Mouse (Mus musculus) adrenal gland, postnatal 36 days (tissue): Measurements from ENCODE around the gene Gse1. TPM values are rescaled to one million over a fixed set of nuclear protein-coding genes. Genes with fewer than 3 reads are reported as not detected.
A peak's percentile ranks its signal among the peaks of the same experiment; 100 is the strongest.

Experiments
- DNase-seq, 2 experiments: peaks; one replicate each; pipeline ENCODE4 v3.0.0; 2021; ENCODE audit warnings: mixed read lengths in 1 of 2
- total RNA-seq, 2 experiments: library from RNA; stranded (reverse); gene quantifications; 2 replicates each; pipeline ENCODE4 v1.2.3; 2021

Gse1 gene
- total RNA-seq, 2 experiments from 2014 or later = 25.9 to 30.2 TPM

GRCm38 (mm10) chr8:120572534-120572933, 344.3 kb downstream of the Gse1 start:
- no peak for DNase-seq

DNA sequence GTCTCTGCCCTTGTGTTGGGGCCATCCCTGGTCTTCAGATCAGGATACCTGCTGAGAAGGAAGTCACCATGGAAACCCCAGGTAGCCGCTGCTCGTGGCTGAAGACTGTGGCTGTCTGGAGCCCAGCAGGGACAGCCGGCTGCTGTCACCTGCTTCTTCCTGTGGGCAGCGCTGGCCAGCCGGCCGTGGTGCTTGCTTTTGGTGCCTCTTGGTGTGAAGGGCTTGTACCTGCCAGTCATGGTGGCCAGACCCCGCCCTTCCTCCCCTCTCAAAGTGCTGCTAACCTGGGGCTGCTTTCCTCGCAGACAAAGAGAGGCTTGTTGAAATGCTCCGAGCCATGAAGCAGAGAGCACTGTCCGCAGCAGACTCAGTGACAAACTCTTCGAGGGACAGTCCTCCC, 345.6 kb downstream of the Gse1 start:
- DNase-seq = no peak

DNA sequence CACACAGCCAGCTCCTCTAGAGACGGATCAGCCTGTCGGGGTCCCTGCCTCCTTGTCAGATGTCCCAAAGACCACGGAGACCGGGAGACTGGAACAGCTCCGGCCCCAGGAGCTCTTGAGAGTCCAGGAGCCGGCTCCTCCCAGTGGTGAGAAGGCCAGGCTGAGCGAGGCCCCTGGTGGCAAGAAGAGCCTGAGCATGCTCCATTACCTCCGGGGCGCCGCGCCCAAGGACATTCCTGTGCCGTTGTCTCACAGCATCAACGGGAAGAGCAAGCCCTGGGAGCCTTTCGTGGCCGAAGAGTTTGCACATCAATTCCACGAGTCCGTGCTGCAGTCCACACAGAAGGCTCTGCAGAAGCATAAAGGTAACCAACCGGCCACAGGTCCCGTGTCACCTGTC, 346.7 kb downstream of the Gse1 start:
- DNase-seq = peak; percentile 71 to 78

DNA sequence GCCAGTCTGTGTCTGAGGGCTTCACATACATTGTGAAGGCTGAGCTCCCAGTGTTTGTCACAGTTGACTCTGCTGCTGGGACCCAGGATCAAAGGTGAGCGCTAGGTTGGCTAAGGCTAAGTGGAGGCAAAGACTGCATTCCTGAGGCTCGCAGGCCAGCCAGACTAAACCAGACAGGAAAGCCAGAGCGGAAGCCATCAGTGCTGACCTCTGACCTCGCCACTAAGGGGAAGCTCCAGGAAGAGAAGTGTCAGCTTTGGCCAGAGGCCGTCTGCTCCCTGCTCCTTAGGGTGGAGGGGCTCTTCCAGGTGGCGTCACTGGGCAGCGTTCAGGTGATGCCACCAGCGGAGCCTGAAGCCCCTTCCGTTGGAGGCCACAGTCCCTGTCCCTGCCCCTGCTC, 347.5 kb downstream of the Gse1 start:
- peak; percentile 43 to 53 for DNase-seq

DNA sequence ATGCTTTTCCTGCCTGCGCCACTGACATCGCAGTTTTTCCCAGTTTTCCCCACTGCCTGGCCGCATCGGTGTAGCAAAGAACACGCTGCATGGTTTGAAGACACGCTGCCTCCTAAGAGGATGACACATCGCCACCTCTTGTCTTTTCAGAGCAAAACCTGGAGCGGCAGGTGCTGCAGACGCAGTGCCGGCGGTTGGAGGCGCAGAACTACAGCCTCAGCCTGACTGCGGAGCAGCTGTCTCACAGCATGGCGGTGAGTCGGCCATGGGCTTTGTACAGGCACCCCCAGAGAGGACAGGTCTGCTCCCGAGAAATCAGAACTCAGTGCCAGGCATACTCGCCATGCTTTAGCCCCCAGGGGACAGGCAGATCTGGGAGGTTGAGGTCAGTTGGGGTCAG, 349.6 kb downstream of the Gse1 start:
- DNase-seq = no peak

- no peak for DNase-seq
These were observed 352.2 kb downstream of the Gse1 start for GRCm38 (mm10) chr8:120580336-120581000.

DNA sequence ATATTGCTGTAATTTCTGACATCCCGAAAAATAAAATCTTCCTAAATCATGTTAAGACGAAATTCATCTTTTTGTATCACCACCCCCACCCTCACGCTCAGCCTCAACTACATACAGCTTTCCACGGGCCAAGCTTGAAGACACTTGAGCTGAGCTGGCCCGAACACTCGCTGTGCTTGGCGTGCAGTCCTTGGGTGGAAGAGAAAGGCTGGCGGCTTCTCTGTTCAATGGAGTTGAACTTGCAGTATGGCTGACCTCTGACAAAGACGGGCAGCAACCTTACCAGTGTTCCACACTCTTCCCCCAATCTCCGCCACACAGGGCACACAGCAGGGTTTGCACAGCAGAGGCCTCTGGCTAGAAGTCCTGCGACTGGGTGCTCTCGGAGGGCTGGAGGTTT, 353.1 kb downstream of the Gse1 start:
- DNase-seq = no peak

DNA sequence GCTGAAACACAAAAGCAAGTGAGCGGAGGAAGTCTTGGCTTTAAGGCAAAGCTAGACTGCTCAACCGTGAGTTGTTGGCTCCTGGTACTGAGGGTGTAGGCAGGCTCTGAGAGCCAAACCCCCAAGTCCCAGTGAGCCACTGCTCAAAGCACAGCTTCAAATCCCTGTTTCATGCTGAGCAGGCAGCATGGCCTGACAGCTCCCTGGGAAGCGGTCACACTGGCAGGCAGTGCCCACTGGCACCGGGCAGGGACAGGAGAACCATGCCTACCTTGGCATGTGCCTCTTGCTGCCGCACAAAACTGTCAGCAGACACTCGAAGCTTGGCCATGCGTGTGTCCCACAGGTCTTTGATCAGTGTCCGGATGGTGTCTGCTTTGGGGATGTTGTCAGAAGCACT, 353.6 kb downstream of the Gse1 start:
- DNase-seq = no peak

DNA sequence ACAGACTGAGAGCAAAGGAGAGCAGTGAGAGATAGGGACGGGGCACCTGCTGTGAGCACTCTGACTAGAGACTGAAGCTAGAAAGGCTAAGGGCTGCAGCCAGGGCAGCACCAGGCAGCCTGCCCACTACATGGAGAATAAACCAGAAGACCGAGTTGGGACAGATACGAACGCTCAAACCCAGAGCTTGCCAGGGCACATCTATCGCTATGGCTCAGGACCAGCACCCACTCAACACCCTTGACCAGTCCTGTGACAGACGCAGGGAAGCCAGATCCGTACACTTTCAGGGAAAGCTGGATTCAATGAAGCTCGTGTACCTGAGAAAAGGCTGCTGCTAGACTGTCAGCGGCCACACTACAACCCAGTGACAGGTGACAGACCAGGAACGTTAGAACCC, 357.3 kb downstream of the Gse1 start:
- no peak for DNase-seq

GRCm38 (mm10) chr8:120588908-120589771, 360.9 kb downstream of the Gse1 start, which contains the start of gene Gins2:
TSS of gene Gins2 (minus strand) at chr8:120589304.
- DNase-seq = peak; percentile 99

DNA sequence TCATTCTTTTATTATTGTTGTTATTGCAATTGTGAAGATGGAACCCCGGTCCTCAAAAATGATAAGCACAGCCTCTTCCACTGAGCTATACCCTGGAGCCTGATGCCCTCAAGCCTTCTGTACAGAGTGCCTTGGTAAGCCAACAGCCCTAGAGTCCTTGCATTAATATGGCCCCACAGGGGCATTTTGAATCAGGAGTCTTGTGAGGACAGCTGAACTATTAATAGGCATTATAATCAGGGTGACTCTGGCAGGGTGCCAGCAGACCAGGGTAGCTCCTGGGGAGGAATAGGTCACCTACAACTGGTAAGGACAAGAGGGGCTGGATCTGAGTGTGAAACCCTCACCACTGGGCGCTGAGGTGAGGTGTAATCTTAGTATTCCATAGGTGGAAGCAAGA, 361.7 kb downstream of the Gse1 start:
- DNase-seq = no peak

DNA sequence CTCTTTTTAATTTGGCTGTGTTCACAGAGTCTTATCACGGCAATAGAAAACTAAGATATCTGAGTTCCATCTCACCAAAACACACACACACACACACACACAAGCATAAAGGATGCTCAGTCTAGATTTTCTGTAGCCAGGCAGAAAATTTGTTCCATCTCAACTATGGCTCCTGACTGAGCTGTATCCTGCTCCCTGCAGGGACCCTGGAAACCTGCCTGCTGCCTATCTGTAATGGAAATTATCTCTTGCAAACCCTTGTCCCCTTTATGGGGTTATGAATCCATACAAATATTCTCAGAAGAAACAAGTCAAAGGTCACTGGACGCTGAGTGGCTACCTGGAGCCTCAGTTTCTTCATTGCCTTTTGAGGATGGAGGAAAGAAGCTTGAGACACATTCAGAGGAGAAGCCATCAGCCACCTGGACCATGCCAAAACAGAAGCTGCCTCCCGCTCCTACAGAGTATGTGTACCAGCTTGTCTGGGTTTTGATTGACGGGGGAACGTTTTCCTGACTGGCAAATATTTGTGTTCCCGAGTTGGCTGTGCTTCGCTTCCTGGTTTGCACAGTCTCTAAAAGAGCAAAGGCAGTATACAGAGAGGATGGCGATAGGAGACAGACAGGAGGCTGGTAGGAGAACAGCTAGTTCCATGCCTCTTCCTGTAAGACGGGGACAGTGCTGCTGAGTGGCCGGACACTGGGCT, 363.5 kb downstream of the Gse1 start:
- no peak for DNase-seq

- no peak for DNase-seq
These were observed 366.3 kb downstream of the Gse1 start for GRCm38 (mm10) chr8:120594571-120594970.

GRCm38 (mm10) chr8:120595963-120596362, 367.7 kb downstream of the Gse1 start:
- peak; percentile 36 to 64 for DNase-seq

- DNase-seq = no peak
These were observed 370.3 kb downstream of the Gse1 start for GRCm38 (mm10) chr8:120598579-120598978.

DNA sequence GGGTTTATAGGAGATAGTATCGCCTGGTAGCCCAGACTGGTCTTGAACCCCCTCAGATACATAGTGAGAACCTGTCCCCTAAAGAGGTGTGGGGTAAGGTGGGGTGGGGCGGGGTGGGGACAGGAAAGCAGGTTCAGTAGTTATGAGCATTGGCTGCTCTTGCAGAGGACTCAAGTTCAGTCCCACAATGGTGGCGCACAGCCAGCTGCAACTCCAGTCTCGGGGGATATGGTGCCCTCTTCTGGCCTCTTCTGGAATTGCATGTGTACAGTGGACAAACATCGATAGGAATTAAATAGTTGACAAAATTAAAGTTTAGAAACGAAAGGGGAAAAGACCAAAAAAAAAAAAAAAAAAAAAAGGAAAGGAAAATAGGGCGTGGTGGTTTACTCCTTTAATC, 371.2 kb downstream of the Gse1 start:
- peak; percentile 85 to 88 for DNase-seq

- no peak for DNase-seq
These were observed 374.4 kb downstream of the Gse1 start for GRCm38 (mm10) chr8:120602672-120603071.

DNA sequence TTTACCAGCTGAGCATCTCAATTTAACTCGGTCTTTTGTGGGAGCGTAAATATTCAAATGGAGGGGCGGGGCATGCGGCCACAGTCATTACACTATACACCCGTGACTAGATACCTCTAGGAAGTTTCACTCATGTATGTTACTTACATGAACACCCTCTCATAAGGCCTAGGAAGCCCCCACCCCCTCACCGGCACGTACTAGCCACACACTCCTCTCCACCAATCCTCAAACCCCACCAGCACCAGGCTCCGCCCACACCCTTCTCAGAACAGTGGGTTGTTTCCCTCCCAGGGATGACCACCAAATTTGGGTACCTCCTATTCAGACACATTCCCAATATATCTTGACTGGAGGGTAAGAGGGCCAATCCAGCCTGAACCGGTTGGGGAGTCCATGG, 379.2 kb downstream of the Gse1 start:
- DNase-seq = no peak

DNA sequence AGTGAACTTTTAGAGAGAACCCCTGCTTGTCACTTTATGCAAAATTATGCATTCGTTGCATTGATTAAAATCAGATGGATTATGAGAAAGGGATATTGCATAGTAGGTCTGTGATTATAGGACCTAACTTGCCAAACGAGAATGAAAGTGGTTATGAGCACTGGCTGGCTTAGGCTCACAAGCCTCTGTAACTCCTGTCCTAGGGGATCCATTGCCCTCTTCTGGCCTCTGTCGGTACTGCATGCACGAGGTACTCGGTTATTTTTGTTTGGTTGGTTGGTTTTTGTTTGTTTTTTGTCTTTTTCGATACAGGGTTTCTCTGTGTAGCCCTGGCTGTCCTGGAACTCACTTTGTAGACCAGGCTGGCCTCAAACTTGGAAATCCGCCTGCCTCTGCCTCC, 379.6 kb downstream of the Gse1 start:
- peak; percentile 79 to 84 for DNase-seq

DNA sequence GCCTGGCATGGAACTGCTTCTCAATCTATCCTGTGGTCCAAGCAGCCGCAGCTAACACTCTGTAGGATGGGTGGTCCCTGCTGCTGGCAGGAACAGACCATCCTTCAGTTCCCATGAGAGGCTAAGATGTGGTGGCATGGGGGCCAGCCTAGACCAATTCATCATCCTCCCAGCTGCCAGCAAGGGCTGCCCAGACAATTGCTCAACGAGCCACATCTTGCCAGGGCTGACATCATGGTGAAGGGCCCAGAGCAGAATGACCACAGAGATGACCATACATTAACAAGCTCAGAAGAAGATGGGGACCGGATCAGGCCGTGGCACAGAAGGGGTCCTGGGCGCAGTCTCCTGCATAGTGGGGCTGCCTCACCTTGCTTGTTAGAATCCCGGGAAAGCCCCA, 382.6 kb downstream of the Gse1 start:
- peak in 1 of 2 experiments; percentile 27 for DNase-seq

DNA sequence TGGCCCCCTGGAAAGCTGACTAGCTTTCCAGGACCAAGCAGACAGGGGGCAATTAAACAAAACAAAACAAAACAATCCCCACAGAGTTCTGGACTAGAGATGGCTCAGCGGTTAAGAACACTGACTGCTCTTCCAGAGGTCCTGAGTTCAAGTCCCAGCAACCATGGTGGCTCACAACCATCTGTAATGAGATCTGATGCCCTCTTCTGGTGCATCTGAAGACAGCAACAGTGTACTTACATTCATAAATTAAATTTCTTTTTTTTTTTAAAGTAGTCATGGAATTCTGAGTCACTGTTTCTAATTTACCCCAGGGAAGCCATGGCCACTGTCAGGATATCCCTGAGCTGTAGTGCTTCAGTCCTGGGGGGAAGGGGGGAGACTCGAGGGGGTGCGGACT, 386.2 kb downstream of the Gse1 start:
- no peak for DNase-seq

DNA sequence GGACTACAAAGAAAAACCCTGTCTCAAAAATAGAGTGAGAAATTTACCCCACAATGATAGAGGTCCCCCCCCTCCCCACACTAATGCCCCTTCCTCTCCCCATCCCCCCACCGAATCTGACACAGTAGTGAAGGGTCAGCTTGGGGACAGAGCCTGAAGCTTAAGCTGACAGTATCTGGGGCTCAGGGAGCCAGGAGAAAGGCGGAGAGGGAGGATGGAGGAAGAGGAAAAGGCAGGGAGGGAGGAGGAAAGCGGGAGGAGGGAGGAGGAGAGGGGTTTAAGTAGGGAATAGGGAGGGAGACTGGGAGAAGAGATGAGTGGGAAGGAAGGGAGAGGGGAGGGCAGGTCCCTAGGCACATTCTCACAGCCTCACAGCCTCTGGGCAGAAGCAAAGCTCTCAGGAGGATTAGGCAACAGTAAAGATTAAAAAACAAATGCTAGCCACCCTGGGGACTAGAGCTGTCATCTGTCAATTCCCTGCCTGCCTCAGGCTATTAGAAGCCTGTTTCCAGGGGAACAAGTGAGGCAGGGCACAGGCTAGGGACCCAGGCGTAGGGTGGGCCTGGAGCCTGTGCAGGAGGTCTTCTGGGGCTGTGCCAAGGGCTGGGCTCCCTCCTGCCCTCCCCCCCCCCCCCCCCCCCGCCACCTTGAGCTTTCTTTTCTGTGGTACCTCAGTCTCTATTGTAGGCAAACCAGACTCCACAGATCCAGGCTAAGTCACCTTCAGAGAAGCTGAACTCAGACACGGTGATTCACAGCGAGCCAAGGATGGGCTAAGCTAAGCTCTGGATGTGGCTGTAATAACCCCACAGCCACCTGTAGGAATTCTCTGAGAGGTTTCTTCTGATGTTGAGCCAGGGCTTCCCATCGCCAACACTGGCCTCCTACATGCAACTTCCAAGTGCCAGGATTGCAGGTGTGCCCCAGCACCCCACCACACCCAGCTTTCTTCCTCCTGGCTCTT, 388.7 kb downstream of the Gse1 start:
- DNase-seq = no peak
